Mouse (Mus musculus) midbrain, embryonic 12.5 days (tissue): ENCODE data around the gene Gm8108. TPM values are rescaled to one million over a fixed set of nuclear protein-coding genes. Genes with fewer than 3 reads are reported as not detected.
"Not testable (repeated sequence)": the region's sequence is repeated elsewhere in the genome, so short reads cannot be mapped to it uniquely, and the experiment has no call there.

Source experiments
- ATAC-seq: fragments of 200-750 bp; cut with Nextera tagmentation; 2 replicates; pipeline ENCODE4 v1.8.0; 2017; ENCODE audit warnings: low read depth, moderate TSS enrichment, moderate library complexity; ENCODE audit not compliant: low FRiP score
- H3K27ac ChIP-seq: fragments of 300-500 bp; sonication (generic); replicated peaks from 2 replicates; pipeline ENCODE4 v1.5.1; 2016; ENCODE audit warnings: mild to moderate bottlenecking
- H3K27me3 ChIP-seq: fragments of 300-500 bp; sonication (generic); 2 replicates; pipeline ENCODE4 v1.6.1; 2016; ENCODE audit warnings: mild to moderate bottlenecking
- H3K36me3 ChIP-seq: fragments of 300-500 bp; sonication (generic); 2 replicates; pipeline ENCODE4 v1.6.1; 2016
- H3K4me1 ChIP-seq: fragments of 300-500 bp; sonication (generic); 2 replicates; pipeline ENCODE4 v1.6.1; 2016
- H3K4me2 ChIP-seq: fragments of 300-500 bp; sonication (generic); replicated peaks from 2 replicates; pipeline ENCODE4 v1.6.1; 2016; ENCODE audit warnings: mild to moderate bottlenecking, moderate library complexity
- H3K4me3 ChIP-seq: fragments of 300-500 bp; sonication (generic); 2 replicates; pipeline ENCODE4 v1.5.1; 2016; ENCODE audit warnings: mild to moderate bottlenecking
- H3K9ac ChIP-seq: fragments of 300-500 bp; sonication (generic); replicated peaks from 2 replicates; pipeline ENCODE4 v1.6.1; 2016; ENCODE audit warnings: mild to moderate bottlenecking, moderate library complexity
- H3K9me3 ChIP-seq: fragments of 300-500 bp; sonication (generic); 2 replicates; pipeline ENCODE4 v1.6.1; 2016; ENCODE audit warnings: mild to moderate bottlenecking
- WGBS: fragments of 180-500 bp; shearing (Covaris S2); methylation state at CpG from one replicate; pipeline ENCODE4 v1.1.7; 2016; 5-methylcytosine and 5-hydroxymethylcytosine counted together
- polyA plus RNA-seq: library from polyadenylated mRNA; unstranded; fragments of >200 nt; fragmentation: Nextera tagmentation; extraction: Ambion mirVana; gene quantifications from 2 replicates; pipeline ENCODE4 v1.2.1, GENCODE M21; 2016

The Gm8108 gene
- polyA plus RNA-seq, result 0.33 and 1.2 TPM in 2 replicates

DNA sequence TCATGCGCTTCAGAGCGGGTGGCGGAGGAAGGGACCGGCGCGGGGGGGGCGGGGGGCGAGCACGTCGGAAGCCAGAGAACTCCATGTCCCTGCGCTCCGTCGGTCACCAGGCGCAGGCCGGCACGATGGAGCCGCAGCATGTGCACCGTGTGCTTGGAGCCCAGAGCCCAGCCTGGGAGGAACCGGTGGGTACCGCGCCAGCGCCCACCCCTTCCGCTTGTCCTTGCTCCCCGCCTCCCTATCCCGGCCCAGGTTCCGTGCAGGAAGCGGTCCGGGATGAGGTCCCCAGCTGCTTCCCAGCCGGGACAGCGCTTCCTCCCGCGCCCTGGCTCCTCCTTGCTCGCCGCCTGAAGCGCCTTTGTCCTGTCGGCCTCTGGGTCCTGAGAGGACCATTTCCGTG lies at the start of gene Gm8108:
TSS of gene Gm8108 (plus strand) at position 101 of the 400 bp plus-strand sequence.
- not testable (repeated sequence) for H3K27ac ChIP-seq, H3K4me1 ChIP-seq, H3K27me3 ChIP-seq, ATAC-seq, H3K9me3 ChIP-seq, H3K36me3 ChIP-seq
- 6% methylated on average over 37 of the region's 37 CpGs for WGBS
- peak within 1 kb of the TSS; percentile 56 for H3K4me2 ChIP-seq
- 0 out of 2 replicates have a peak within 1 kb of the TSS, but pooled peaks have one; percentile 44 for H3K9ac ChIP-seq
- peak within 1 kb of the TSS; percentile 42 for H3K4me3 ChIP-seq

DNA sequence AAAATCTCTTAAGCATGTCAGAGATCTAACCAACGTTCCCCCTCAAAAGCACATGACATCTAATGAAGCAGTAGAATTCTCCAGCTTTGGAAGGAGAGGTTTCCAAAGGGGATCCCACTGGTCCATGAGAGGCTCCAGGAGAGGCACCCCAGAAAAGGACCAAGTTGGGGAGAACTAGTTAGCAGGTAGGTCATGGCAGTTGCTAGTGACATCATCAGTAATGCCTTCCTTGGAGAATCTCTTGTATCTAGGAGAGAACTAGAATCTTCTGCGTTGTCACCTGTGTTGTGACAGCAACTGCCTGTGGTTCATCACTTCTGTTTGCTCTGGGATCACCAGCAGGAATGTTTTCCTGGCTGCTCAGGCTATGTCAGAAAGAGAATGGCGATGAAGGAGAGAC lies 26.5 kb upstream of the Gm8108 start, which contains the start of gene Gm3115:
TSS of gene Gm3115 (plus strand) at position 301 of the 400 bp plus-strand sequence.
- not testable (repeated sequence) for H3K36me3 ChIP-seq, H3K4me3 ChIP-seq, H3K27me3 ChIP-seq, H3K9me3 ChIP-seq, H3K4me2 ChIP-seq, ATAC-seq, H3K9ac ChIP-seq, H3K4me1 ChIP-seq, H3K27ac ChIP-seq
- 69% methylated on average over 3 of the region's 3 CpGs for WGBS

DNA sequence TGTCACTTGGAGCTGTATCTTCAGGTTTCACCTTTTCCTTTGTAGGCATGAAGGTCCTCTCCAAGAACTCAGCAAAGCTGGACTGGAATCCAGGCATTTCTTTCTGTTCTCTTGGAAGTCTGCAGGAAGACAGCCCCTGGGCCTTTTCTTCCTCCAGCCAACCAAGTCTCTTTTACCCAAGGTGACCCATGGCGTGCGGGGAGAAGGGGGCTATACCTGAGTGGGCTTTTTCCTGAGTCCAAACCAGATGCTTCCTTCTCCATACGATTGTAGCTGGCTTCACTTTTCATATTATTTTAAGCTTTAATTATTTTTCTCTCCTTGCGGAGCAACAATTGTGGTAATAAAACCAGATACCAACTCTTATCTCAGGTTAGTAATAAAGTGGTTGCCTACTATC lies 31.3 kb downstream of the Gm8108 start:
- not testable (repeated sequence) for H3K4me3 ChIP-seq, H3K9ac ChIP-seq, H3K27me3 ChIP-seq, H3K4me1 ChIP-seq, H3K36me3 ChIP-seq, H3K4me2 ChIP-seq, ATAC-seq, H3K27ac ChIP-seq, H3K9me3 ChIP-seq
- WGBS, result 82% methylated on average over 4 of the region's 4 CpGs

DNA sequence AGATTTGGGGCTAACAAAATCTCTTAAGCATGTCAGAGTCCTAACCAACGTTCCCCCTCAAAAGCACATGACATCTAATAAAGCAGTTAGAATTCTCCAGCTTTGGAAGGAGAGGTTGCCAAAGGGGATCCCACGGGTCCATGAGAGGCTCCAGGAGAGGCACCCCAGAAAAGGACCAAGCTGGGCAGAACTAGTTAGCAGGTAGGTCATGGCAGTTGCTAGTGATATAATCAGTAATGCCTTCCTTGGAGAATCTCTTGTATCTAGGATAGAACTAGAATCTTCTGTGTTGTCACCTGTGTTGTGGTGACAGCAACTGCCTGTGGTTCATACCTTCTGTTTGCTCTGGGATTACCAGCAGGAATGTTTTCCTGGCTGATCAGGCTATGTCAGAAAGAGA lies 54.4 kb downstream of the Gm8108 start, which contains the start of gene Gm3127:
TSS of gene Gm3127 (plus strand) at position 301 of the 400 bp plus-strand sequence.
- not testable (repeated sequence) for H3K4me1 ChIP-seq, ATAC-seq, H3K4me2 ChIP-seq, H3K9me3 ChIP-seq, H3K27me3 ChIP-seq, H3K9ac ChIP-seq, H3K4me3 ChIP-seq, H3K36me3 ChIP-seq, H3K27ac ChIP-seq
- WGBS, result 75% methylated on average over 1 of the region's 2 CpGs

DNA sequence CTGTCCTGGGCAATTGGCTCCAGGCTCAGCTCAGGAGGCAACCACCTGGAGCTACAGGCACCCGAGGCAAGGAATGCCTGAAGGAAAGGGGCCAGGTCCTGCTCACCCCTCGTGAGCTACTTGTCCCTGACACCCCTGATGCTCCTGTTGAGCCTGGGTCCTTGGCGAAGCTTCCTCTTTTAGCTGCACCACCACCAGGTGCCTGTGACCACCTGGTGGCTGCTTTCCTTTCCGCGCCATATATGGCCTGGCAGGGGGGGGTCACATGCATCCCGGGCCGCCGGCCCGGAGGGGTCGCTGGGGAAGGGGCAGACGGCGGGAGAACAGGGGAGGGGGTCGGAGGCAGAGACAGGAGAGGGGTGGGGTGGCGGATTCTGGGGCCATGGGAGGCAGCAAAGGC lies 71.7 kb downstream of the Gm8108 start:
- not testable (repeated sequence) for H3K27ac ChIP-seq, H3K36me3 ChIP-seq, ATAC-seq, H3K27me3 ChIP-seq, H3K9me3 ChIP-seq, H3K4me1 ChIP-seq
- 9% methylated on average over 13 of the region's 14 CpGs for WGBS
- peak overlapping the region; percentile 47; the same call in 1 of the 2 replicates for H3K9ac ChIP-seq
- H3K4me2 ChIP-seq, result peak overlapping the region; percentile 62
- H3K4me3 ChIP-seq, result peak overlapping the region; percentile 42

Other genes with a start within 250 kb of the Gm8108 start
- not detected in 2 replicates for gene Gm2916, start 226.4 kb upstream of the Gm8108 start, polyA plus RNA-seq
- gene Gm3029, start 178.8 kb upstream of the Gm8108 start, polyA plus RNA-seq, result not detected in 2 replicates
- 0.15 and 0.46 TPM in 2 replicates for gene Gm3095, start 147.0 kb upstream of the Gm8108 start, polyA plus RNA-seq
- not detected in 2 replicates for gene Gm3099, start 112.1 kb upstream of the Gm8108 start, polyA plus RNA-seq
- gene Gm5796, start 86.6 kb upstream of the Gm8108 start, polyA plus RNA-seq, result 0.55 and 1.1 TPM in 2 replicates
- not detected in 2 replicates for gene Gm3115, start 26.4 kb upstream of the Gm8108 start, polyA plus RNA-seq
- not detected in 2 replicates for gene Gm3127, start 54.5 kb downstream of the Gm8108 start, polyA plus RNA-seq
- gene Gm2974, start 72.0 kb downstream of the Gm8108 start, polyA plus RNA-seq, result 1.2 and 1.6 TPM in 2 replicates
- gene Gm3138, start 139.1 kb downstream of the Gm8108 start, polyA plus RNA-seq, result not detected in 2 replicates
- not detected in 2 replicates for gene Gm3149, start 206.8 kb downstream of the Gm8108 start, polyA plus RNA-seq
- gene 2610042L04Rik, start 224.2 kb downstream of the Gm8108 start, polyA plus RNA-seq, result 1.3 and 1.5 TPM in 2 replicates